Mouse (Mus musculus): ENCODE results near the gene Cpn1.

DNA sequence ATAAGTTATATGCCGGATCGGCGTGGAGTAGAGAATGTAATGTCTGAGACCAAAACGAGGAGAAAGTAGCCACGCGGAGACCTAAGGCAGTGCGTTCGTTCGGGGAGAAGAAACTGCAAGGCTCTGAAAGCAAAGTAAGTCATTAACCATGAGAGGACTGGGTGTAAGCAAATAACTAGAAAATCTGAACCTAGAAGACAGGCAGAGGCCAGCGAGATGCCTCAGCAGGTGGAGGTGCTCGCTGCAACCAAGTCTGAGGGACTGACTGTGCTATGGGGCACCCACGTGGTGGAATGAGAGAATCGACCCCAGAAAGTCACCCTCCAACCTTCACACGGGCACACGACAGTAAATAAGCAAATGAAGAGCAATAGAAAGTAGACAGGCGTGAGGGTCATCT lies 43.3 kb downstream of the Cpn1 start:
- no peak for TF ChIP-seq POLR2A (IDR thresholded peaks at IDR 0.05; ENCODE audit: control insufficient read depth in 1 of 2, insufficient read depth in 1 of 2, low read depth in 1 of 2, low read length in 2 of 2, poor library complexity in 1 of 2)
- no peak for TF ChIP-seq ZMIZ1 (IDR thresholded peaks at IDR 0.05; ENCODE audit: low read depth, low read length)
- no peak for TF ChIP-seq POLR2AphosphoS2 (IDR thresholded peaks at IDR 0.05; ENCODE audit: low read length)
- TF ChIP-seq MEF2A (IDR thresholded peaks at IDR 0.05; ENCODE audit: extremely low read depth, insufficient replicate concordance, low read depth, low read length, poor library complexity, severe bottlenecking), result no peak
- TF ChIP-seq USF1 (IDR thresholded peaks at IDR 0.05; ENCODE audit: low read depth, low read length), result no peak
- no peak for TF ChIP-seq SIN3A (IDR thresholded peaks at IDR 0.05; ENCODE audit: low read length)
- no peak for TF ChIP-seq MXI1 (IDR thresholded peaks at IDR 0.05; ENCODE audit: low read depth, low read length)
- TF ChIP-seq MAX (IDR thresholded peaks at IDR 0.05; ENCODE audit: low read length), result no peak
- TF ChIP-seq ETS1 (IDR thresholded peaks at IDR 0.05; ENCODE audit: low read depth, low read length), result no peak
- TF ChIP-seq CTCF (IDR thresholded peaks at IDR 0.05 in 2 of 3, conservative IDR thresholded peaks at IDR 0.05 in 1 of 3; ENCODE audit: control insufficient read depth in 1 of 3, insufficient read depth in 1 of 3, low read depth in 2 of 3, low read length in 3 of 3, poor library complexity in 1 of 3, severe bottlenecking in 1 of 3), result no peak
- TF ChIP-seq MAFK (IDR thresholded peaks at IDR 0.05; ENCODE audit: borderline replicate concordance, low read depth, low read length), result no peak
- no peak for TF ChIP-seq GATA1 (IDR thresholded peaks at IDR 0.05; ENCODE audit: low read depth, low read length)
- TF ChIP-seq EP300 (IDR thresholded peaks at IDR 0.05; ENCODE audit: low read depth in 1 of 2, low read length in 2 of 2), result no peak

Measured in MEL (cell line).